ENCODE assay signal across 8 mouse cellular contexts in the genomic region with DNA sequence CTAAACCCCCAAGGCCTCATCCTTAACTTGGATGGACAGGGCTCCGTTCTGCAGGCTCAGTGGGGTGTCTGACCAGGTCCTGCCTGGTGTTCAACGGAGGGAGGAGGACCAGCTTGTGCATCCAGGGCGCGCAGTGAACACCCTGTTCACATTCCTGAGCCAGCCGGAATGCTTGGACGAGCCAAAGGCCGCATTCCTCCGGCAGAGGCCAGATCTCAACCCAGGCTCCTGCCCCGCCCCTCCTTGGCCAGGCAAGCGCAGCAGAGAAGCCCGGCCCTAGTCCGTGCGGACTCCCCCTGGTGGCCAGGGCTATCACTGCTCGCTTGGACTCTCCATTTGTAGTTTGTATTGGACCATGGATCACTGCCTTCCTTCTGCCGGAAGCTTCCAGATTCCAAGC. TPM values are rescaled to one million over a fixed set of nuclear protein-coding genes. Genes with fewer than 3 reads are reported as not detected.
DNase-seq lines count a peak whose midpoint lies in the region; ATAC-seq and TF ChIP-seq lines count a peak whose summit lies in the region.

No protein-coding gene starts in this region.

- TF ChIP-seq CTCF in heart, adult 2 months (IDR thresholded peaks at IDR 0.05): peak; percentile 100; the same call in 1 of the 2 replicates

- 0 out of 2 replicates have a peak, but pooled peaks cover 3% of the 10 kb centered on the region for H3K27me3 ChIP-seq in midbrain, embryonic 10.5 days (ENCODE audit: low read depth, poor library complexity, severe bottlenecking)
- H3K27me3 ChIP-seq in midbrain, embryonic 16.5 days (ENCODE audit: control insufficient read depth, insufficient read depth, low read depth, low read length): no peaks in the 10 kb centered on the region
- no peaks in the 10 kb centered on the region for H3K27me3 ChIP-seq in heart, adult 2 months (ENCODE audit: control insufficient read depth, insufficient read depth, low read length)
- H3K27me3 ChIP-seq in limb, embryonic 10.5 days (ENCODE audit: low read depth, poor library complexity, severe bottlenecking): no peaks in the 10 kb centered on the region
- H3K27me3 ChIP-seq in midbrain, embryonic 14.5 days (ENCODE audit: control insufficient read depth, insufficient read depth, low read length): no peaks in the 10 kb centered on the region

- peak overlapping the region; percentile 77 for H3K27ac ChIP-seq in midbrain, embryonic 10.5 days (replicated peaks)
- H3K27ac ChIP-seq in midbrain, embryonic 16.5 days (ENCODE audit: low read length): no peak overlapping the region
- H3K27ac ChIP-seq in heart, adult 2 months: peak overlapping the region; percentile 91
- peak overlapping the region; percentile 53 for H3K27ac ChIP-seq in limb, embryonic 10.5 days
- no peak overlapping the region for H3K27ac ChIP-seq in midbrain, embryonic 14.5 days (replicated peaks; ENCODE audit: low read depth, low read length)

- H3K36me3 ChIP-seq in midbrain, embryonic 10.5 days: no peaks in the 10 kb centered on the region
- H3K36me3 ChIP-seq in midbrain, embryonic 16.5 days (ENCODE audit: control insufficient read depth, insufficient read depth, low read length): no peaks in the 10 kb centered on the region
- H3K36me3 ChIP-seq in heart, adult 2 months (ENCODE audit: control insufficient read depth, insufficient read depth, low read length): peaks cover 4% of the 10 kb centered on the region
- H3K36me3 ChIP-seq in limb, embryonic 10.5 days: no peaks in the 10 kb centered on the region
- H3K36me3 ChIP-seq in midbrain, embryonic 14.5 days (ENCODE audit: control insufficient read depth, insufficient read depth, low read length): no peaks in the 10 kb centered on the region

- no peak for ATAC-seq in midbrain, embryonic 16.5 days
- no peak; the same call in 1 of the 2 replicates for ATAC-seq in midbrain, embryonic 14.5 days (ENCODE audit: low FRiP score, low TSS enrichment)

- WGBS in midbrain, embryonic 10.5 days: 4% methylated on average over 15 of the region's 15 CpGs
- 8% methylated on average over 15 of the region's 15 CpGs for WGBS in midbrain, embryonic 16.5 days
- 1% methylated on average over 15 of the region's 15 CpGs for WGBS in heart, adult 2 months
- WGBS in limb, embryonic 10.5 days: 8% methylated on average over 15 of the region's 15 CpGs
- 6% methylated on average over 15 of the region's 15 CpGs for WGBS in midbrain, embryonic 14.5 days

- DNase-seq in midbrain, embryonic 10.5 days (ENCODE audit: low spot score): peak; percentile 89
- peak; percentile 89 for DNase-seq in embryo, embryonic 9.5 days (ENCODE audit: extremely low spot score)
- peak; percentile 96 to 97 for DNase-seq in heart, adult 2 months
- peak; percentile 99 for DNase-seq in kidney, adult 18-20 months
- peak; percentile 87 for DNase-seq in limb, embryonic 10.5 days (ENCODE audit: low spot score)
- peak; percentile 69 for DNase-seq in midbrain, embryonic 14.5 days
- peak; percentile 37 to 79 for DNase-seq in spleen, postnatal 10 days (ENCODE audit: low spot score in 2 of 2)

- peak; percentile 99 for TF ChIP-seq EP300 in heart, adult 2 months (IDR thresholded peaks at IDR 0.05; ENCODE audit: insufficient read depth, low read depth, low read length)

- peak overlapping the region; percentile 18 for H3K4me3 ChIP-seq in midbrain, embryonic 10.5 days
- no peak overlapping the region for H3K4me3 ChIP-seq in midbrain, embryonic 16.5 days (ENCODE audit: low read depth, low read length)
- no peak overlapping the region for H3K4me3 ChIP-seq in heart, adult 2 months
- H3K4me3 ChIP-seq in limb, embryonic 10.5 days: peak overlapping the region; percentile 29; the same call in 1 of the 2 replicates
- no peak overlapping the region for H3K4me3 ChIP-seq in midbrain, embryonic 14.5 days (replicated peaks; ENCODE audit: low read depth, low read length)

- H3K4me1 ChIP-seq in midbrain, embryonic 10.5 days: peaks cover 48% of the 10 kb centered on the region
- no peaks in the 10 kb centered on the region for H3K4me1 ChIP-seq in midbrain, embryonic 16.5 days (ENCODE audit: control insufficient read depth, insufficient read depth, low read length)
- H3K4me1 ChIP-seq in heart, adult 2 months (ENCODE audit: control insufficient read depth, insufficient read depth, low read length): peaks cover 31% of the 10 kb centered on the region
- H3K4me1 ChIP-seq in limb, embryonic 10.5 days: peaks cover 37% of the 10 kb centered on the region
- no peaks in the 10 kb centered on the region for H3K4me1 ChIP-seq in midbrain, embryonic 14.5 days (ENCODE audit: control insufficient read depth, insufficient read depth, low read length)

- no peaks in the 10 kb centered on the region for H3K9me3 ChIP-seq in midbrain, embryonic 10.5 days (replicated peaks)
- H3K9me3 ChIP-seq in midbrain, embryonic 16.5 days (replicated peaks; ENCODE audit: control insufficient read depth, low read length, poor library complexity, severe bottlenecking): no peaks in the 10 kb centered on the region
- H3K9me3 ChIP-seq in limb, embryonic 10.5 days (replicated peaks): no peaks in the 10 kb centered on the region
- no peaks in the 10 kb centered on the region for H3K9me3 ChIP-seq in midbrain, embryonic 14.5 days (ENCODE audit: control insufficient read depth, low read length)

- no peak overlapping the region for H3K9ac ChIP-seq in midbrain, embryonic 16.5 days (ENCODE audit: low read depth, low read length)
- peak overlapping the region; percentile 18; the same call in 1 of the 2 replicates for H3K9ac ChIP-seq in heart, adult 2 months (ENCODE audit: low read depth, low read length)
- H3K9ac ChIP-seq in midbrain, embryonic 14.5 days (replicated peaks; ENCODE audit: low read length): no peak overlapping the region

- no peaks in the 10 kb centered on the region for H3K79me2 ChIP-seq in heart, adult 2 months (replicated peaks; ENCODE audit: control insufficient read depth, insufficient read depth, low read length)

- intact Hi-C loops in heart, adult 2 months (cut with DNase I): loop anchor here (1.0 to 2.0 kb wide), 3 partner anchors 23 to 62 kb away; no protein-coding TSS in a partner anchor

- H3K4me2 ChIP-seq in midbrain, embryonic 16.5 days (ENCODE audit: low read length): no peak overlapping the region
- no peak overlapping the region for H3K4me2 ChIP-seq in midbrain, embryonic 14.5 days (ENCODE audit: low read length)

- peak; percentile 70 for TF ChIP-seq POLR2A in heart, adult 2 months (IDR thresholded peaks at IDR 0.05; ENCODE audit: insufficient read depth, low read depth, low read length)

RNA-seq across cellular contexts. Expression of gene Ryk, which starts 55.2 kb away (rescaled TPM):
- 12.9 and 13.7 TPM in 2 replicates for polyA plus RNA-seq in midbrain, embryonic 10.5 days (2016; fragmentation: Nextera tagmentation; extraction: Ambion mirVana)
- polyA plus RNA-seq in midbrain, embryonic 16.5 days (2015; fragmentation: Nextera tagmentation; extraction: Ambion mirVana): 10.7 and 11.5 TPM in 2 replicates
- 10 to 100 TPM; 38.1 to 39.7 TPM for total RNA-seq in heart, adult 2 months (2021)
- 31.5 and 45.1 TPM in 2 replicates for polyA plus RNA-seq in heart, adult 2 months (2012; rRNA removed)
- 17.8 and 18.6 TPM in 2 replicates for polyA plus RNA-seq in limb, embryonic 10.5 days (2016; fragmentation: Nextera tagmentation; extraction: Ambion mirVana)
- 15.5 and 18.5 TPM in 2 replicates for polyA plus RNA-seq in midbrain, embryonic 14.5 days (2014; fragmentation: Nextera tagmentation; extraction: Ambion mirVana)

Comparison
In these comparisons a context has a peak if more than half of its experiments do, and no peak if none do; other contexts are left out.
1. H3K27ac ChIP-seq: peak in midbrain, embryonic 10.5 days (single experiment), heart, adult 2 months (single experiment) and limb, embryonic 10.5 days (single experiment); none in midbrain, embryonic 16.5 days (single experiment) and midbrain, embryonic 14.5 days (single experiment).
2. H3K4me3 ChIP-seq: peak in midbrain, embryonic 10.5 days (single experiment) and limb, embryonic 10.5 days (single experiment); none in midbrain, embryonic 16.5 days (single experiment), heart, adult 2 months (single experiment) and midbrain, embryonic 14.5 days (single experiment).
3. Peak in every context shown above with its lines, with median percentiles within 50 percentile points of each other: DNase-seq.